Mouse (Mus musculus) bone marrow, adult 2 months (tissue): Measurements from ENCODE around the gene Lin28b.
"Not testable (repeated sequence)": the region's sequence is repeated elsewhere in the genome, so short reads cannot be mapped to it uniquely, and the experiment has no call there.

Source experiments
- CTCF ChIP-seq: fragments of 200-500 bp; IDR thresholded peaks from 2 replicates; pipeline ENCODE4 v1.5.1; 2011; ENCODE audit warnings: low read length, control low read depth; ENCODE audit not compliant: control insufficient read depth, insufficient read depth
- POLR2A ChIP-seq: fragments of 200-500 bp; IDR thresholded peaks from 2 replicates; pipeline ENCODE4 v1.6.1; 2011; ENCODE audit warnings: low read depth, mild to moderate bottlenecking, control low read depth, low read length, borderline replicate concordance; ENCODE audit not compliant: control insufficient read depth

- TF ChIP-seq CTCF, POLR2A: not testable (repeated sequence)
Measured at GRCm38 (mm10) chr10:45348143-45348542, 138.1 kb downstream of the Lin28b start.
